Mouse (Mus musculus) central nervous system, embryonic 11.5 days (tissue): ENCODE data around the gene Krt42. TPM values are rescaled to one million over a fixed set of nuclear protein-coding genes. Genes with fewer than 3 reads are reported as not detected.

Experiments
- polyA plus RNA-seq: library from polyadenylated mRNA; depleted of rRNA; stranded (reverse); fragments of >200 nt; gene quantifications from 2 replicates; pipeline ENCODE4 v1.2.3, GENCODE M21; 2012; rRNA removed

The Krt42 gene
- polyA plus RNA-seq: not detected in 2 replicates

GRCm38 (mm10) chr11:100269821-100270332, at the start of gene Krt42:
Krt42 (minus strand) TSS chr11:100269871.

GRCm38 (mm10) chr11:100260514-100261234, 9.0 kb downstream of the Krt42 start, which contains the start of gene Krt17:
Krt17 (minus strand) TSS chr11:100261029.

DNA sequence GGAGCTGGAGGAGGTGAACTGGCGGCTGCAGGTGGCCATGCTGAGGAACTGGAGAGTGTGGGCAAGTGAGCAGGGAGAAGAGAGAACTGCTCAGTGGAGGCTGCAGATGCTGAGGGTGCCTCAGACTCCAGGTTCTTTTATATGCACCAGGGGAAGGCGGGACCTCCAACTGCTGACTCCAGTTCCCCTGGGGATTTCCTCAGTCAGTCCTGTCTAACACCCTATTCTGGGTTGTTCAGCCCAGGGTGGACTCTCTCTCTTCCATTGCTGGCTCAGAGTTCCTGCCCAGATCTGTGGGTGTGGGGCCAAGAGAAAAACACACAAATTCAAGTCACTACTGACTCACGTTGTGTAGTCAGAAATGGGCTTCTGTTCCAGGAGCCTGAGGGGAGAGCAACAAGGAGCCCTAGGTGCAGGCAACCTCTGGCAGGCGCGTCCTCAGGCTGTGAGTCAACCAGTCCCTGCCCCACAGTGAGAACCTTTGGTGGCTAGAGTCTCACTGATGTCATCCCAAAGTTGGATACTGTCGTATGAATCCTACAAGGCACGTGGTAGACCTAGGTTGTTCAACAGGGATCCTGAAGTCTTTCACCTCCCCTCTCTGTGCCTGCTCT, 20.7 kb downstream of the Krt42 start, which contains the start of gene Krt16:
Krt16 (minus strand) TSS at position 51 of the 614 bp plus-strand sequence.

Other genes with a start within 250 kb of the Krt42 start
- 0.09 TPM in 1 of 2 replicates, not detected in the other for gene Krt33b, start 240.0 kb downstream of the Krt42 start, polyA plus RNA-seq
- gene Krt34, start 228.3 kb downstream of the Krt42 start, polyA plus RNA-seq: not detected in 2 replicates
- gene Krt31, start 219.3 kb downstream of the Krt42 start, polyA plus RNA-seq: not detected in 2 replicates
- gene Krt32, start 181.6 kb downstream of the Krt42 start, polyA plus RNA-seq: not detected in 2 replicates
- gene Krt35, start 173.6 kb downstream of the Krt42 start, polyA plus RNA-seq: 0.04 TPM in 1 of 2 replicates, not detected in the other
- gene Krt36, start 164.2 kb downstream of the Krt42 start, polyA plus RNA-seq: 0.05 TPM in 1 of 2 replicates, not detected in the other
- gene Krt13, start 148.3 kb downstream of the Krt42 start, polyA plus RNA-seq: 0.05 and 0.16 TPM in 2 replicates
- 6.1 and 7.9 TPM in 2 replicates for gene Krt15, start 133.9 kb downstream of the Krt42 start, polyA plus RNA-seq
- 8.8 and 9.2 TPM in 2 replicates for gene Krt19, start 121.2 kb downstream of the Krt42 start, polyA plus RNA-seq
- gene Krt9, start 76.6 kb downstream of the Krt42 start, polyA plus RNA-seq: 0.05 and 0.36 TPM in 2 replicates
- gene Krt14, start 62.3 kb downstream of the Krt42 start, polyA plus RNA-seq: 3.2 and 9.1 TPM in 2 replicates
- gene Krt16, start 21.0 kb downstream of the Krt42 start, polyA plus RNA-seq: not detected in 2 replicates
- 0.14 and 0.73 TPM in 2 replicates for gene Krt17, start 8.8 kb downstream of the Krt42 start, polyA plus RNA-seq
- gene Eif1, start 50.0 kb upstream of the Krt42 start, polyA plus RNA-seq: 215 and 452 TPM in 2 replicates
- gene Gast, start 64.5 kb upstream of the Krt42 start, polyA plus RNA-seq: 0.19 TPM in 1 of 2 replicates, not detected in the other
- 33.8 and 134 TPM in 2 replicates for gene Hap1, start 86.3 kb upstream of the Krt42 start, polyA plus RNA-seq
- 21.6 and 38.3 TPM in 2 replicates for gene Jup, start 127.9 kb upstream of the Krt42 start, polyA plus RNA-seq
- gene P3h4, start 145.0 kb upstream of the Krt42 start, polyA plus RNA-seq: 16.9 and 31.2 TPM in 2 replicates
- gene Fkbp10, start 145.8 kb upstream of the Krt42 start, polyA plus RNA-seq: 28.6 and 64.3 TPM in 2 replicates
- gene Nt5c3b, start 171.9 kb upstream of the Krt42 start, polyA plus RNA-seq: 71.6 and 105 TPM in 2 replicates
- gene Klhl10, start 172.0 kb upstream of the Krt42 start, polyA plus RNA-seq: 0.86 and 1.3 TPM in 2 replicates
- gene Klhl11, start 202.9 kb upstream of the Krt42 start, polyA plus RNA-seq: 9.5 and 9.8 TPM in 2 replicates